Mouse (Mus musculus) heart, embryonic 11.5 days (tissue): Measurements from ENCODE around the gene Vhl. TPM values are rescaled to one million over a fixed set of nuclear protein-coding genes. Genes with fewer than 3 reads are reported as not detected.

Source experiments
- polyA plus RNA-seq: library from polyadenylated mRNA; unstranded; fragments of >200 nt; fragmentation: Nextera tagmentation; extraction: Ambion mirVana; gene quantifications from 2 replicates; pipeline ENCODE4 v1.2.1, GENCODE M21; 2014

Gene Vhl
- polyA plus RNA-seq, 1 experiment from 2014 or later = 31.2 TPM

Other genes with a start within 250 kb of the Vhl start
- gene Tada3, start 246.1 kb upstream of the Vhl start, polyA plus RNA-seq = 43.3 and 44.8 TPM in 2 replicates
- 166 and 179 TPM in 2 replicates for gene Arpc4, start 245.8 kb upstream of the Vhl start, polyA plus RNA-seq
- gene Ttll3, start 234.7 kb upstream of the Vhl start, polyA plus RNA-seq = 1.5 and 2.6 TPM in 2 replicates
- 15.9 and 21.2 TPM in 2 replicates for gene Rpusd3, start 204.6 kb upstream of the Vhl start, polyA plus RNA-seq
- not detected in 2 replicates for gene Cidec, start 188.2 kb upstream of the Vhl start, polyA plus RNA-seq
- gene Jagn1, start 181.4 kb upstream of the Vhl start, polyA plus RNA-seq = 58.9 and 65.8 TPM in 2 replicates
- gene Il17re, start 165.5 kb upstream of the Vhl start, polyA plus RNA-seq = 0.72 TPM in 2 replicates
- gene Il17rc, start 152.5 kb upstream of the Vhl start, polyA plus RNA-seq = 2.6 and 3.1 TPM in 2 replicates
- gene Creld1, start 140.7 kb upstream of the Vhl start, polyA plus RNA-seq = 31.1 and 37.2 TPM in 2 replicates
- 0.23 and 0.27 TPM in 2 replicates for gene Prrt3, start 122.0 kb upstream of the Vhl start, polyA plus RNA-seq
- 79.5 and 83.4 TPM in 2 replicates for gene Emc3, start 92.3 kb upstream of the Vhl start, polyA plus RNA-seq
- gene Fancd2, start 92.3 kb upstream of the Vhl start, polyA plus RNA-seq = 11.5 and 12.6 TPM in 2 replicates
- 0.41 and 0.57 TPM in 2 replicates for gene Fancd2os, start 23.2 kb upstream of the Vhl start, polyA plus RNA-seq
- 186 and 188 TPM in 2 replicates for gene Brk1, start 19.2 kb upstream of the Vhl start, polyA plus RNA-seq
- gene Irak2, start 14.5 kb downstream of the Vhl start, polyA plus RNA-seq = 6.7 and 7.2 TPM in 2 replicates
- gene Tatdn2, start 73.1 kb downstream of the Vhl start, polyA plus RNA-seq = 0.93 and 1.1 TPM in 2 replicates
- 0.66 and 0.69 TPM in 2 replicates for gene Ghrl, start 95.9 kb downstream of the Vhl start, polyA plus RNA-seq
- 246 and 266 TPM in 2 replicates for gene Sec13, start 116.8 kb downstream of the Vhl start, polyA plus RNA-seq